Mouse (Mus musculus) forebrain, embryonic 12.5 days (tissue): ENCODE measurements around the gene Ccdc141. TPM values are rescaled to one million over a fixed set of nuclear protein-coding genes. Genes with fewer than 3 reads are reported as not detected.

Experiments
- ATAC-seq: fragments of 200-750 bp; cut with Nextera tagmentation; 2 replicates; pipeline ENCODE4 v1.8.0; 2017; ENCODE audit warnings: moderate TSS enrichment; ENCODE audit not compliant: low FRiP score
- H3K27ac ChIP-seq: fragments of 300-500 bp; sonication (generic); 2 replicates; pipeline ENCODE4 v1.5.1; 2016; ENCODE audit warnings: mild to moderate bottlenecking
- H3K27me3 ChIP-seq: fragments of 300-500 bp; sonication (generic); 2 replicates; pipeline ENCODE4 v1.6.1; 2016; ENCODE audit warnings: mild to moderate bottlenecking
- H3K36me3 ChIP-seq: fragments of 300-500 bp; sonication (generic); replicated peaks from 2 replicates; pipeline ENCODE4 v1.6.1; 2016; ENCODE audit warnings: mild to moderate bottlenecking
- H3K4me1 ChIP-seq: fragments of 300-500 bp; sonication (generic); 2 replicates; pipeline ENCODE4 v1.6.1; 2016
- H3K4me2 ChIP-seq: fragments of 300-500 bp; sonication (generic); 2 replicates; pipeline ENCODE4 v1.6.1; 2016; ENCODE audit warnings: mild to moderate bottlenecking, moderate library complexity
- H3K4me3 ChIP-seq: fragments of 300-500 bp; sonication (generic); replicated peaks from 2 replicates; pipeline ENCODE4 v1.5.1; 2016; ENCODE audit warnings: mild to moderate bottlenecking
- H3K9ac ChIP-seq: fragments of 300-500 bp; sonication (generic); 2 replicates; pipeline ENCODE4 v1.6.1; 2016; ENCODE audit warnings: mild to moderate bottlenecking
- H3K9me3 ChIP-seq: fragments of 300-500 bp; sonication (generic); 2 replicates; pipeline ENCODE4 v1.6.1; 2016
- WGBS: fragments of 180-500 bp; shearing (Covaris S2); methylation state at CpG from one replicate; pipeline ENCODE4 v1.1.7; 2016; 5-methylcytosine and 5-hydroxymethylcytosine counted together
- polyA plus RNA-seq: library from polyadenylated mRNA; unstranded; fragments of >200 nt; fragmentation: Nextera tagmentation; extraction: Ambion mirVana; gene quantifications from 2 replicates; pipeline ENCODE4 v1.2.1, GENCODE M21; 2016

Ccdc141 gene
- 2.6 and 3.6 TPM in 2 replicates for polyA plus RNA-seq

DNA sequence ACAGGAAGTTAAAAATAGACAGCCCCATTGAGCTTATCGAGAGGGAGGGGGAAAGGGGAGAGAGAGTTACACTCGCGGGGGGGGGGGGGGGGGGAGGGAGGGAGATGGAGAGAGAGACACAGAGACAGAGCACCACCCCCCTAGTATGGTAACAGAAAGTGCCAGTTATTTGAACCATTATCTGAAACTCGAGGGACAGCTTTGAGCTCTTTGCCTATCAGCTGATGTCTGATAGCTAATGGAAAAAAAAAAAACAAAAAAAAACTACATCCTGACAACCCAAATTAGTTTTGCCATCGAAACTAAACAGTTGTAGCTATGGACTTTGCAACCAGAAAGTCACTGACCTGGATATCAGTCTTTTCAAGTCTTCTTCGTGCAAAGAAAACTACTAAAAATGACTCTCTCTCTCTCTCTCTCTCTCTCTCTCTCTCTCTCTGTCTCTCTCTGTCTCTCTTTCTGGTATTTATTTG, at the start of gene Ccdc141:
Gene Ccdc141 (minus strand): TSS at position 4 of the 473 bp plus-strand sequence.
- peak within 1 kb of the TSS; percentile 78 for H3K4me2 ChIP-seq
- WGBS, result 11% methylated on average over 5 of the region's 6 CpGs
- no peak for ATAC-seq
- no peaks in the 10 kb centered on the region for H3K9me3 ChIP-seq
- H3K36me3 ChIP-seq, result no peaks in the 10 kb centered on the region
- H3K4me3 ChIP-seq, result peak within 1 kb of the TSS; percentile 39
- H3K4me1 ChIP-seq, result peaks cover 27% of the 10 kb centered on the region
- H3K27me3 ChIP-seq, result peaks cover 5% of the 10 kb centered on the region; the same call in 1 of the 2 replicates
- H3K27ac ChIP-seq, result no peak within 1 kb of the TSS
- H3K9ac ChIP-seq, result peak within 1 kb of the TSS; percentile 45

DNA sequence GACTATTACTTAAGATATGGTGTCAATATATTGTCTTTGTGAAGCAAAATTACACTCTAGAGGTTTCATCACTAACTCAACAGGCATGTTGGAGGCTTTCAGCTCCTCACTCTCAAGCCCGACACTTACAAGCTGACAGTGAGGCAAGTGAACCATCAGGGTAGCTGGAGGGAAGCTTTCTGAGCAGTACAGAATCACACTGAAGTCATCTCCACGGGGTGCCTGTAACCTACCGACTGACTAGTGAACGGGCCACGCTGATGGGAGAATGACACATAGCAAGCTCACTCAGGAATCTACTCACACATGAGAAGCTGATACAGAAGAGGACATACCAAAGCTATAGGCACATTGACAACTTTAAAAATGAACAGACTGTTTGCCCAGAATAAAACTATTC, 42.4 kb upstream of the Ccdc141 start:
- no peak overlapping the region for H3K4me2 ChIP-seq
- WGBS, result 83% methylated on average over 5 of the region's 5 CpGs
- H3K36me3 ChIP-seq, result peaks cover 33% of the 10 kb centered on the region
- no peak overlapping the region for H3K27ac ChIP-seq
- no peaks in the 10 kb centered on the region for H3K4me1 ChIP-seq
- H3K9me3 ChIP-seq, result no peaks in the 10 kb centered on the region
- no peaks in the 10 kb centered on the region for H3K27me3 ChIP-seq
- H3K9ac ChIP-seq, result no peak overlapping the region
- H3K4me3 ChIP-seq, result no peak overlapping the region
- ATAC-seq, result no peak

DNA sequence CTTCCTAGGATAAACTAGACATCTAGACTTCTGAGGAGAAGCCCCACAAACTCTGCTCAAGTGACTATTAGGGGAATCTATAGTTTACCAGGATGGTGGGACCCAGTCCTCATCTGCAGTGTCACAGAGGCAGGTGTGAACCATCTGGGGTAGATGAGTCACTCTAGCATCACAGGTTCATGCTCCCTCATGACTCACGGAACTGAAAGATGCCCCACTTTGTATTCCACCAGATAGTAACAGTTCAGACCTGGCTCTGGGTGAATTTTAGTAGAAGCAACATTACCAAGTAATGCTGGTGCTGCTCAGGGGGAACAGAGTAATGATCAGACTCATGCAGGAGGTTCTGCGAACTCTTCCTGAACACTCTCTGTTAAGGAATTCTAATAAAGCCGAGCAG, 36.5 kb upstream of the Ccdc141 start:
- no peak for ATAC-seq
- H3K4me1 ChIP-seq, result no peaks in the 10 kb centered on the region
- no peak overlapping the region for H3K27ac ChIP-seq
- H3K4me2 ChIP-seq, result no peak overlapping the region
- no peak overlapping the region for H3K9ac ChIP-seq
- H3K4me3 ChIP-seq, result no peak overlapping the region
- no peaks in the 10 kb centered on the region for H3K27me3 ChIP-seq
- H3K9me3 ChIP-seq, result no peaks in the 10 kb centered on the region
- WGBS, result 89% methylated on average over 3 of the region's 3 CpGs
- peaks cover 22% of the 10 kb centered on the region for H3K36me3 ChIP-seq

DNA sequence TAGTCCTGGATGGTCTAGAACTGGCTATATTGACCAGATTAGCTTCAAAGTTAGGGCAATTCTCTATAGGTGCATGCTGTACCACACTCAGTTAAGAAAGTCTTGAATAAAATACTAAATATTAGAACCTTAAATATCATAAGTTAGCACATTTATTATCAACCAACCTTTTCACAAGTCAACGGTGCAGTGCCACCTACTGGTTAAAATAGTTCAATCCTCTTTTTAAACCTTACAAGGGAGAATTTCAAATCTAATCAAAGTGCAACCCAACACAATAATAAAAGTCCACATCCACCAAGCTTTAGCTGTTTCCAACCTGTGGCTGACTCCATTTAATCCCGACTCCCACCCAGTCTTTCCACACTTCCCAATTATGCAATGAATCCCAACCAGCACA, 33.5 kb upstream of the Ccdc141 start:
- Histone ChIP-seq H3K4me3 (no peak overlapping the region), H3K27me3 (no peaks in the 10 kb centered on the region), H3K4me2 (no peak overlapping the region), H3K9me3 (no peaks in the 10 kb centered on the region), H3K36me3 (peaks cover 10% of the 10 kb centered on the region), H3K9ac (no peak overlapping the region), H3K27ac (no peak overlapping the region), H3K4me1 (0 out of 2 replicates have a peak, but pooled peaks cover 3% of the 10 kb centered on the region)
- no peak for ATAC-seq
- WGBS, result 61% methylated on average over 2 of the region's 2 CpGs

DNA sequence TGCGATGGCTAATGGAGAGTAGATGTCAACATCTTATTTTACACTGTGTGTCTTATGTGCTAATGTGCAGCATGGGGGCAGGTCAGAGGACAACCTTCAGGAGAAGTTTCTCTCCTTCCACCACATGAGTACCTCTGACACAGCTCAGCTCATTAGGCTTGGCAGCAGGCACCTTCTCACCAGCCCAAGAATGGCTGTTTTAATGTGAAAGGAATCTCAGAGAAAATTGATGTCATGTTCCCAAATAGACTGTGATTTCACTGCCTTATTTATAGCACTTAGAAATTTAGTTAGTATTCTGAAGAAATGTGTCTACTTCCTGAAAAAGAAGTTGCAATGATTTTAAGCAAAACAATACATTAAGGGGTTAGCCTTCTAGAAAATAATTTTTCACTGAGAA, 31.5 kb upstream of the Ccdc141 start:
- no peak for ATAC-seq

DNA sequence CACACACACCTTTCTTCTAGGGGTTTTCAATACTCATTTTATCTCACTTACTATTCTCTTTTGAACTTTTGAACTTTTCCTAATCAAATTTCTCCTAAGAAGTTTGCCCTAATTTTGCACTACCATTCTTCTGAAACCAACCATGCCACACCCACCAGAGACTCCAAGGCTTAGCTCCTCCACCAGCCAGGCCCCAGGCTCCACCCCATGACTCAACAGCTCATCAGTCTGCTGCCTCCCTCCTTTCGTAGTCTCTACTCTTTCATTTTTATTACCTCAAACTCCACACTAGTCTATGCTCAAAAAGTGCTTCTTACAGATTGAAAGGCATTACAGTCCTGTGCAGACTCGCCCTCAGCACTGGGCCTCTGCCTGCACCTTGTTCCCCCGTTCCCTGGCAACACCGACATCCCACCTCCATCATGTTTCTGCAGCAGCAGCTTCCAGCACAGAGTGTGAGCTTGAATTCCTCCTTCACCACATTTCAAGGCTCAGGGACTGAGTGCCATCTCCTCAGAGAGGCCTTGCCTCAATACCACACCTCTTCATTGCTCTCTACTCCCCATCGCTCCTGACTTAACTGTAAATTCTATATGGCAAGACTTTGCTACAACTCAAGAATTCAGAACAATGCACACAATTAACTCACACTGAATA, 30.6 kb upstream of the Ccdc141 start:
- no peaks in the 10 kb centered on the region for H3K9me3 ChIP-seq
- H3K4me3 ChIP-seq, result no peak overlapping the region
- 90% methylated on average over 5 of the region's 5 CpGs for WGBS
- no peaks in the 10 kb centered on the region for H3K27me3 ChIP-seq
- no peak overlapping the region for H3K4me2 ChIP-seq
- no peak for ATAC-seq
- no peak overlapping the region for H3K9ac ChIP-seq
- peaks cover 22% of the 10 kb centered on the region for H3K36me3 ChIP-seq
- H3K27ac ChIP-seq, result no peak overlapping the region
- 0 out of 2 replicates have a peak, but pooled peaks cover 3% of the 10 kb centered on the region for H3K4me1 ChIP-seq

More for the DNA sequence above, 31.5 kb upstream of the Ccdc141 start:
- Histone ChIP-seq H3K4me3 (no peak overlapping the region), H3K9ac (no peak overlapping the region), H3K27me3 (no peaks in the 10 kb centered on the region), H3K4me1 (0 out of 2 replicates have a peak, but pooled peaks cover 3% of the 10 kb centered on the region), H3K4me2 (no peak overlapping the region), H3K27ac (no peak overlapping the region), H3K36me3 (peaks cover 23% of the 10 kb centered on the region), H3K9me3 (no peaks in the 10 kb centered on the region)
- 94% methylated on average over 1 of the region's 1 CpGs for WGBS

DNA sequence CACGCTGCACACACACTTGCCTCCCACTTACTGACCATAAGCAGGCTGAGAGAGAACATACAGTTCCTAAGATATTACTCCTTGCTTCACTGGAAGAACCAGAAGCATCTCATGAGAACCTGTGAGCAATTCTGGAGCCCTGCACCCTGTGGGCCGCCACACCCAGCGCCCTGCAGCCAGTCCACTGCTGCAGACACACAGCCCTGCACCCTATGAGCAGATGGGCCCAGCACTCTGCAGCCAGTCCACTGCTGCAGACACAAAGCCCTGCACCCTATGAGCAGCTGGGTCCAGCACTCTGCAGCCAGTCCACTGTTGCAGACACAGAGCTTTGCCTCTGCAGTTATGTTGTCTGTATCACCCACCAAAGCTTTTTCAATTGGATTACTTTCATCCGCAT, 29.9 kb upstream of the Ccdc141 start:
- 0 out of 2 replicates have a peak, but pooled peaks cover 3% of the 10 kb centered on the region for H3K4me1 ChIP-seq
- H3K4me2 ChIP-seq, result no peak overlapping the region
- ATAC-seq, result no peak
- H3K27me3 ChIP-seq, result no peaks in the 10 kb centered on the region
- H3K27ac ChIP-seq, result no peak overlapping the region
- no peaks in the 10 kb centered on the region for H3K9me3 ChIP-seq
- peaks cover 22% of the 10 kb centered on the region for H3K36me3 ChIP-seq
- no peak overlapping the region for H3K4me3 ChIP-seq
- 94% methylated on average over 4 of the region's 4 CpGs for WGBS
- no peak overlapping the region for H3K9ac ChIP-seq

DNA sequence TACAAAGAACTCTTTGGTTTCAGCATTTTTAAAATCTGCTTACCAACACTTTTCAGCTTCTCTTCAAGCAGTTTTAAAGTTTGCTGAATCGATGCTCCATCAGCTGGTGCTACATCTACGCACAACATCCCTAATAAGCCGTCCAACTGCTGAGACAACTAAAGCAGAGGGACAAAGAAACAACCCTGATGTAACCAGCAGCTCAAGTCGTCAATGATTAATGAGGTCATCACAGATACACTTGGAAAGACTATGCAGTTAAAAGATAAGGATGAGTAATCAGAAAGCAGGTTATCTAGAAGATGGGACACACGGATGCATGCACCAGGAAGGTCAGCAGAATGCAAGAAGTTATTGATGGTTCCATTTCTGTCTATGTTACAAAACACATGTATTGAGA, 27.8 kb upstream of the Ccdc141 start:
- Histone ChIP-seq H3K9me3 (no peaks in the 10 kb centered on the region), H3K4me1 (0 out of 2 replicates have a peak, but pooled peaks cover 3% of the 10 kb centered on the region), H3K27me3 (no peaks in the 10 kb centered on the region), H3K27ac (no peak overlapping the region), H3K36me3 (peaks cover 40% of the 10 kb centered on the region), H3K4me3 (no peak overlapping the region), H3K9ac (no peak overlapping the region), H3K4me2 (no peak overlapping the region)
- 91% methylated on average over 5 of the region's 5 CpGs for WGBS
- ATAC-seq, result no peak

DNA sequence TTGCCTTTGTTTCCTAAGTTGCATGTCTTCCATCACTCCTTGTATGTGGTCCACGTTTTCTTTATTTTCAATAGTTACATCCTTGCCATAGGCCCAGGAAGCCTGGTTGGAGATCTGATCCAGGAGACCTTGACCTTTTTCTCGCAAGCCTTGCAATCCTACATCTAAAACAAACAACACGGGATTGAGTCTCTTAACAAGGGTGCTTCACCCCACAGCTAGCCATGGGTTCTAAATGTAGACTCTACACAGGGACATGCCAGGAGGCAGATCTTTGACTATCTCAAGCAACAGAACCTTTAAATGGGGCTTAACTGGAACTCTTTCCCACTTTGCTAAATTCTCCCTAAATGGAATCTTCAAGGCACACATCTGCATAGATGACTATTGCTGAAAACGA, 26.4 kb upstream of the Ccdc141 start:
- no peak overlapping the region for H3K9ac ChIP-seq
- 0 out of 2 replicates have a peak, but pooled peaks cover 3% of the 10 kb centered on the region for H3K4me1 ChIP-seq
- H3K4me3 ChIP-seq, result no peak overlapping the region
- H3K4me2 ChIP-seq, result no peak overlapping the region
- ATAC-seq, result no peak
- WGBS, result 93% methylated on average over 4 of the region's 4 CpGs
- H3K27me3 ChIP-seq, result no peaks in the 10 kb centered on the region
- no peaks in the 10 kb centered on the region for H3K9me3 ChIP-seq
- peaks cover 39% of the 10 kb centered on the region for H3K36me3 ChIP-seq
- H3K27ac ChIP-seq, result no peak overlapping the region

DNA sequence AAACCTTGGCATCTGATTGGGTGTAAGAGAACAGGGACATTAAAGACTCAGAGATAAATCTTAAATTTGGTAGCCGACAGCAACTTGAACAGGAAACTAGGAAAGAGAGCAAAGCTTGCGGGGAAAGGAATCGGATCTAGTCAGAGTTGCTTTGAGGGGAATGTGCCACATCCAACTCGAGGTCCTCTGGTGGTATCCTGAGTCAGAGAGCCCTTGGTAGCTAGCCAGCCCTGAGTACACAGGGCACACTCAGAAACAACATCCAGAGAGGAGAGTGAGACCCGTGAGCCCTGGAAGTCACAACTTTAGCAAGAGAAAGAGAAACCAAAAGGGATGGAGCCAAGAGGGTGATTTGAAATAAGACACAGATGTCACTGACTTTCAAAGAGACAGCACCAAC, 24.6 kb upstream of the Ccdc141 start:
- ATAC-seq, result no peak
- H3K36me3 ChIP-seq, result peaks cover 56% of the 10 kb centered on the region
- no peaks in the 10 kb centered on the region for H3K4me1 ChIP-seq
- H3K4me2 ChIP-seq, result no peak overlapping the region
- H3K4me3 ChIP-seq, result no peak overlapping the region
- no peaks in the 10 kb centered on the region for H3K9me3 ChIP-seq
- no peak overlapping the region for H3K27ac ChIP-seq
- H3K27me3 ChIP-seq, result no peaks in the 10 kb centered on the region
- 92% methylated on average over 5 of the region's 5 CpGs for WGBS
- H3K9ac ChIP-seq, result no peak overlapping the region

DNA sequence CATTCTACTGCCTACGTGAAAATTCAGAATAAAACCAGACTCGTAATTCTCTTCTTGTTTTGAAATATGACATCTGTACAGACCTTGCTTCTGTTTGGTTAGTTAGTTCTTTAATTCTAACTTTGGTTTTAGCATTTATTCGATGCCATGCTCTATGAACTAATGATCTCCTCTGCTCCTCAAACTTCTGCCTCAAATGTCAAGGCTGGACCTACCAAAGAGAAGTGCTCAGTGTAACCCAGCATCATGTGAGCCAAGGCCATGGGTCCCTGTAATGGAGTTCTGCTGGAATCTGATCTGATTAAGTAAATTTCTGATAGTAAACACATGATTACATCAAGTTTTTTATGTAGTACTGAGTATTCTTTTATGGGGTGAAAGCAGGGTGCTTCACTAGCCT, 21.4 kb upstream of the Ccdc141 start:
- Histone ChIP-seq H3K4me2 (no peak overlapping the region), H3K4me1 (no peaks in the 10 kb centered on the region), H3K4me3 (no peak overlapping the region), H3K9me3 (no peaks in the 10 kb centered on the region), H3K27ac (no peak overlapping the region), H3K27me3 (no peaks in the 10 kb centered on the region), H3K36me3 (peaks cover 62% of the 10 kb centered on the region), H3K9ac (no peak overlapping the region)
- no peak for ATAC-seq
- WGBS, result 96% methylated on average over 3 of the region's 3 CpGs

DNA sequence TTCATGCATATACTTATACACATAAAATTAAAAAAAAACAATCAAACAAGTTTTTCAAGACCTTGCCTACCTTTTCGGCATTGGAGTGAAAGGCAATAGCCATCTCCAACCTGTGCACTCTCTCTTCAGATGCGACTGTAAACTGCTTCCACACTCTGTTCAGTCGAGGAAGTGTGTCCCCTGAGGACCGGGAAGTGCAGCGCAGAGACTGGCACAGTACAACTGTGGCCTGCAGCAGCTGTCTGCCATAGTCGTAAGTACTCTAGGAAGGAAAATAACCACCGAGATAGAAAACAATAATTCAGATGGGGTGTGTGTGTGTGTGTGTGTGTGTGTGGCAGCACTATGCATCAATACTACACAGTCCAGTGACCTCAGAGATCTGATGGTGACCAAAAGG, 20.5 kb upstream of the Ccdc141 start:
- H3K36me3 ChIP-seq, result peaks cover 64% of the 10 kb centered on the region
- H3K27ac ChIP-seq, result no peak overlapping the region
- no peaks in the 10 kb centered on the region for H3K27me3 ChIP-seq
- H3K9ac ChIP-seq, result no peak overlapping the region
- H3K4me1 ChIP-seq, result no peaks in the 10 kb centered on the region
- no peaks in the 10 kb centered on the region for H3K9me3 ChIP-seq
- 93% methylated on average over 7 of the region's 7 CpGs for WGBS
- H3K4me3 ChIP-seq, result no peak overlapping the region
- ATAC-seq, result no peak
- no peak overlapping the region for H3K4me2 ChIP-seq

DNA sequence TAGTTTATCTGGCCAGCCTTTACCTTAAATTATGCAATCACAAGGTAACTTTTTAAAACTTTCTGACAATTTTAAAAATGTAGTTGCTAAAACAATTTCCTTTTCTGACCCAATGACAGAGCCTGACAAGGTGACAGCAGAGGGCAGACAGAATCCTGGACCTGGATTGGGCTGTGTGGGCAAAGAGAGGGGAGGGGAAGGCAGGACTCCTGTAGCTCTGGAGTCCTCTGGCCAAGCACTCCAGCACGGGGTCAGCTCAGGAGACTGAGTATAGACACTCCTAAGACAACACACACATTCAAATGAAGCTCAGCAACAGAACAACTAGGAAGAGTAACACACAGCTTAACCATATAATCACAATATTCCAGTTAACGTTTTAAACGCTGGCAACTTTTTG, 19.9 kb upstream of the Ccdc141 start:
- Histone ChIP-seq H3K4me3 (no peak overlapping the region), H3K9me3 (no peaks in the 10 kb centered on the region), H3K36me3 (peaks cover 63% of the 10 kb centered on the region), H3K27me3 (no peaks in the 10 kb centered on the region), H3K4me2 (no peak overlapping the region), H3K9ac (no peak overlapping the region), H3K4me1 (no peaks in the 10 kb centered on the region), H3K27ac (no peak overlapping the region)
- ATAC-seq, result no peak
- WGBS, result 83% methylated on average over 3 of the region's 3 CpGs
